Mouse (Mus musculus) monocyte, adult 2 months (primary cell): ENCODE measurements around the gene Ppp1r9b.

Experiments
- DNase-seq, 2 experiments: peaks; one replicate each; pipeline ENCODE4 v3.0.0; 2022; ENCODE audit warnings: low spot score in 2 of 2, low read depth in 1 of 2

The Ppp1r9b gene

GRCm38 (mm10) chr11:95043608-95044007 is 52.8 kb downstream of the Ppp1r9b start:
- no peak for DNase-seq

GRCm38 (mm10) chr11:95044185-95044870 is 53.5 kb downstream of the Ppp1r9b start:
- no peak for DNase-seq

DNA sequence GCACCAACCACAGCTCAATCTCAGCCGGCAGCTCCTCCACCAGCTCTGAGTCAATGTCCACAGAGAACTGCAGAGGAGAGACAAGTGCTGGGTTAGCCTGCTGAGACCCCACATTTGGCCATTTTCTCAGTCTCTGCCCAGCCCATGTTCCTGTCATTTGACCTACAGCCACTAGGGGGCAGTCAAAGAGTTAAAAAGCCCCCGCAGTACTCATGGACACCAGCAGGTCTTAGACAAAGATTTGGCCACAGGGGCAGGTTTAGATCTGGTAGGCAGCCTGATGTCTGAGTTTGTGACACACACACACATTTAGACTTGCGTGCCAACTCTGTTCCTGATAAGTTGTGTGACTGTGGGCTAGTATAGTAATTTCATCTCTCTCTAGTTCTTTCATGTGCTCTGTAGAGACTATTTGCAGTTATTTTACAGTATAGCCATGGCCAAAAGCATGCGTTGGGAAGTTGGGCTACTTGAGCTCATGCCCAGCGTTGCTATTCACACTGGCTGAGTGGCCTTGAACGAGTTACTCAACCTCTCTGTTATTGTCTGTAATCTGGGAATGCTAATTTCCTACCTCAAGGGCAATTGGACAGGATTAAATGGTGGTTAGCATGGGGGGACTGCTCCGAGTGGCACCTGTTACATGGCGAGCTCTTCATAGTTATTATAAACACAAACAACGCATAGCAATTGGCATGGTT is 56.3 kb downstream of the Ppp1r9b start:
- peak in 1 of 2 experiments; percentile 34 for DNase-seq

DNA sequence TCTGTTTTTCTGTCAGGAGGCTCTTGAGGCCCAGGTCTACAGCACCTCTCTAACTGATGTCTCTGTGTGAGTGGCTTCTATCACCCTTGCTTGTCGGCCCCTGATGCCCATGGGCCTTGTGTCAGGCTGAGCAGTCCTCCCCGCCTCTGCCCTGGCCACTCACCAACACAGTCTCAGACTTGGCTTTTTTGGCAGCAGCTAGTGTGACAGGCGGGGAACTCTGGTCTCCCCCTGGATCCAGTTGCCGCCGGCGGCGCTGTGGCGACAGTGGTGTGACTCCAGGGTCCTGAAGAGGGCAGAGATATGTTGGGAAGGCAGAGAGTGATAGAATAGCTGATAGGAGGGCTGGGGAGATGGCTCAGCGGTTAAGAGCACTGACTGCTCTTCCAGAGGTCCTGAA is 62.2 kb downstream of the Ppp1r9b start:
- DNase-seq = no peak
